Mouse (Mus musculus): ENCODE measurements around the gene Sinhcaf.
A peak's percentile ranks its signal among the peaks of the same experiment; 100 is the strongest.
"Not testable (repeated sequence)": the region's sequence is repeated elsewhere in the genome, so short reads cannot be mapped to it uniquely, and the experiment has no call there.

Gene Sinhcaf

GRCm38 (mm10) chr6:148946409-148946742 lies at the start of gene Sinhcaf:
Gene Sinhcaf (minus strand): TSS chr6:148946467.
- DNase-seq (ENCODE audit: low read depth, low spot score) = peak; percentile 99

GRCm38 (mm10) chr6:148994327-148994999 lies 48.2 kb upstream of the Sinhcaf start:
- no peak for DNase-seq (ENCODE audit: low read depth, low spot score)

GRCm38 (mm10) chr6:148993117-148994077 lies 47.1 kb upstream of the Sinhcaf start:
- DNase-seq (ENCODE audit: low read depth, low spot score) = no peak

- DNase-seq (ENCODE audit: low read depth, low spot score) = peak; percentile 77
Observed at GRCm38 (mm10) chr6:148992373-148993116, 46.3 kb upstream of the Sinhcaf start.

- DNase-seq (ENCODE audit: low read depth, low spot score) = no peak
Observed at GRCm38 (mm10) chr6:148991660-148992372, 45.5 kb upstream of the Sinhcaf start.

- not testable (repeated sequence) for DNase-seq (ENCODE audit: low read depth, low spot score)
Observed at GRCm38 (mm10) chr6:148989792-148990491, 43.7 kb upstream of the Sinhcaf start.

- no peak for DNase-seq (ENCODE audit: low read depth, low spot score)
Observed at GRCm38 (mm10) chr6:148986003-148986402, 39.7 kb upstream of the Sinhcaf start.

GRCm38 (mm10) chr6:148980495-148980894 lies 34.2 kb upstream of the Sinhcaf start:
- DNase-seq (ENCODE audit: low read depth, low spot score) = no peak

GRCm38 (mm10) chr6:148975096-148975495 lies 28.8 kb upstream of the Sinhcaf start:
- DNase-seq (ENCODE audit: low read depth, low spot score) = no peak

- no peak for DNase-seq (ENCODE audit: low read depth, low spot score)
Observed at GRCm38 (mm10) chr6:148972891-148973290, 26.6 kb upstream of the Sinhcaf start.

GRCm38 (mm10) chr6:148972059-148972848 lies 26.0 kb upstream of the Sinhcaf start:
- DNase-seq (ENCODE audit: low read depth, low spot score) = no peak

GRCm38 (mm10) chr6:148971385-148971940 lies 25.2 kb upstream of the Sinhcaf start:
- no peak for DNase-seq (ENCODE audit: low read depth, low spot score)

- DNase-seq (ENCODE audit: low read depth, low spot score) = no peak
Observed at GRCm38 (mm10) chr6:148961285-148961684, 15.0 kb upstream of the Sinhcaf start.

- no peak for DNase-seq (ENCODE audit: low read depth, low spot score)
Observed at GRCm38 (mm10) chr6:148959540-148960238, 13.4 kb upstream of the Sinhcaf start.

GRCm38 (mm10) chr6:148958712-148959111 lies 12.4 kb upstream of the Sinhcaf start:
- DNase-seq (ENCODE audit: low read depth, low spot score) = no peak

GRCm38 (mm10) chr6:148957046-148957445 lies 10.8 kb upstream of the Sinhcaf start:
- DNase-seq (ENCODE audit: low read depth, low spot score) = no peak

- no peak for DNase-seq (ENCODE audit: low read depth, low spot score)
Observed at GRCm38 (mm10) chr6:148955641-148956420, 9.6 kb upstream of the Sinhcaf start.

- DNase-seq (ENCODE audit: low read depth, low spot score) = no peak
Observed at GRCm38 (mm10) chr6:148946881-148947405, 676 bp upstream of the Sinhcaf start.
